Mouse (Mus musculus): Measurements from ENCODE around the gene Olfr690. TPM values are rescaled to one million over a fixed set of nuclear protein-coding genes. Genes with fewer than 3 reads are reported as not detected.
A peak's percentile ranks its signal among the peaks of the same experiment; 100 is the strongest.
"Not testable (repeated sequence)": the region's sequence is repeated elsewhere in the genome, so short reads cannot be mapped to it uniquely, and the experiment has no call there.

Gene Olfr690
- polyA plus RNA-seq (2015; fragmentation: Nextera tagmentation; extraction: Ambion mirVana) = not detected in 2 replicates

- H3K4me3 ChIP-seq = no peak within 1 kb of the TSS
- H3K4me2 ChIP-seq = no peak within 1 kb of the TSS
- H3K9me3 ChIP-seq = no peaks in the 10 kb centered on the region
- H3K36me3 ChIP-seq (replicated peaks) = no peaks in the 10 kb centered on the region
- H3K4me1 ChIP-seq = no peaks in the 10 kb centered on the region
- H3K27ac ChIP-seq = no peak within 1 kb of the TSS
- ATAC-seq (replicated peaks) = no peak
- 70% methylated on average over 1 of the region's 1 CpGs for WGBS
- no peak within 1 kb of the TSS for H3K9ac ChIP-seq
- no peaks in the 10 kb centered on the region for H3K27me3 ChIP-seq (replicated peaks)
Observed at GRCm38 (mm10) chr7:105334004-105334403, at the start of gene Olfr690. Gene Olfr690 (minus strand): TSS chr7:105334104.

GRCm38 (mm10) chr7:105380329-105380728 lies 46.4 kb upstream of the Olfr690 start:
- Histone ChIP-seq H3K9me3 (no peaks in the 10 kb centered on the region), H3K36me3 (replicated peaks) (peaks cover 64% of the 10 kb centered on the region), H3K4me2 (no peak overlapping the region), H3K9ac (no peak overlapping the region), H3K27ac (no peak overlapping the region), H3K27me3 (replicated peaks) (no peaks in the 10 kb centered on the region), H3K4me1 (no peaks in the 10 kb centered on the region), H3K4me3 (no peak overlapping the region)
- no peak for ATAC-seq (replicated peaks)
- WGBS = 93% methylated on average over 3 of the region's 3 CpGs

- no peak within 1 kb of the TSS for H3K9ac ChIP-seq
- no peak within 1 kb of the TSS for H3K4me3 ChIP-seq
- peaks cover 36% of the 10 kb centered on the region for H3K36me3 ChIP-seq (replicated peaks)
- H3K27ac ChIP-seq = no peak within 1 kb of the TSS
- H3K4me2 ChIP-seq = no peak within 1 kb of the TSS
- no peaks in the 10 kb centered on the region for H3K4me1 ChIP-seq
- no peak for ATAC-seq (replicated peaks)
- no peaks in the 10 kb centered on the region for H3K9me3 ChIP-seq
- 81% methylated on average over 1 of the region's 1 CpGs for WGBS
- H3K27me3 ChIP-seq (replicated peaks) = no peaks in the 10 kb centered on the region
Observed at GRCm38 (mm10) chr7:105374866-105375265, 41.0 kb upstream of the Olfr690 start, which contains the start of gene Gm5901. Gene Gm5901 (plus strand): TSS chr7:105375038.

GRCm38 (mm10) chr7:105373976-105374375 lies 40.1 kb upstream of the Olfr690 start:
- Histone ChIP-seq H3K9ac (no peak overlapping the region), H3K4me3 (no peak overlapping the region), H3K27ac (no peak overlapping the region), H3K4me1 (no peaks in the 10 kb centered on the region), H3K9me3 (no peaks in the 10 kb centered on the region), H3K27me3 (replicated peaks) (no peaks in the 10 kb centered on the region), H3K4me2 (no peak overlapping the region), H3K36me3 (replicated peaks) (peaks cover 28% of the 10 kb centered on the region)
- 97% methylated on average over 3 of the region's 3 CpGs for WGBS
- no peak for ATAC-seq (replicated peaks)

- H3K27ac ChIP-seq = no peak overlapping the region
- no peak overlapping the region for H3K4me2 ChIP-seq
- ATAC-seq (replicated peaks) = no peak
- no peak overlapping the region for H3K9ac ChIP-seq
- no peaks in the 10 kb centered on the region for H3K9me3 ChIP-seq
- H3K4me3 ChIP-seq = no peak overlapping the region
- no peaks in the 10 kb centered on the region for H3K27me3 ChIP-seq (replicated peaks)
- 93% methylated on average over 4 of the region's 4 CpGs for WGBS
- H3K4me1 ChIP-seq = no peaks in the 10 kb centered on the region
- H3K36me3 ChIP-seq (replicated peaks) = peaks cover 23% of the 10 kb centered on the region
Observed at GRCm38 (mm10) chr7:105373509-105373908, 39.6 kb upstream of the Olfr690 start.

GRCm38 (mm10) chr7:105372912-105373311 lies 39.0 kb upstream of the Olfr690 start:
- ATAC-seq (replicated peaks) = no peak
- Histone ChIP-seq H3K36me3 (replicated peaks) (peaks cover 18% of the 10 kb centered on the region), H3K9ac (no peak overlapping the region), H3K4me1 (no peaks in the 10 kb centered on the region), H3K9me3 (no peaks in the 10 kb centered on the region), H3K4me3 (no peak overlapping the region), H3K27me3 (replicated peaks) (no peaks in the 10 kb centered on the region), H3K27ac (no peak overlapping the region), H3K4me2 (no peak overlapping the region)
- 91% methylated on average over 1 of the region's 1 CpGs for WGBS

- Histone ChIP-seq H3K4me1 (no peaks in the 10 kb centered on the region), H3K36me3 (replicated peaks) (peaks cover 3% of the 10 kb centered on the region), H3K9ac (no peak overlapping the region), H3K4me3 (no peak overlapping the region), H3K27ac (no peak overlapping the region), H3K4me2 (no peak overlapping the region), H3K9me3 (no peaks in the 10 kb centered on the region), H3K27me3 (replicated peaks) (no peaks in the 10 kb centered on the region)
- 95% methylated on average over 4 of the region's 4 CpGs for WGBS
- ATAC-seq (replicated peaks) = no peak
Observed at GRCm38 (mm10) chr7:105368521-105368920, 34.6 kb upstream of the Olfr690 start.

GRCm38 (mm10) chr7:105367930-105368329 lies 34.0 kb upstream of the Olfr690 start, which contains the start of gene Olfr692:
Gene Olfr692 (plus strand): TSS chr7:105368230.
- H3K36me3 ChIP-seq (replicated peaks) = no peaks in the 10 kb centered on the region; the same call in none of the 2 replicates
- no peaks in the 10 kb centered on the region for H3K27me3 ChIP-seq (replicated peaks)
- H3K4me2 ChIP-seq = no peak within 1 kb of the TSS
- H3K4me1 ChIP-seq = no peaks in the 10 kb centered on the region
- no peak for ATAC-seq (replicated peaks)
- H3K27ac ChIP-seq = no peak within 1 kb of the TSS
- no peak within 1 kb of the TSS for H3K9ac ChIP-seq
- WGBS = 95% methylated on average over 1 of the region's 1 CpGs
- no peak within 1 kb of the TSS for H3K4me3 ChIP-seq
- H3K9me3 ChIP-seq = no peaks in the 10 kb centered on the region

- no peaks in the 10 kb centered on the region for H3K27me3 ChIP-seq (replicated peaks)
- H3K9ac ChIP-seq = no peak overlapping the region
- no peak overlapping the region for H3K4me3 ChIP-seq
- no peaks in the 10 kb centered on the region for H3K4me1 ChIP-seq
- no peaks in the 10 kb centered on the region for H3K9me3 ChIP-seq
- no peak for ATAC-seq (replicated peaks)
- no peak overlapping the region for H3K4me2 ChIP-seq
- WGBS = 88% methylated on average over 5 of the region's 5 CpGs
- no peak overlapping the region for H3K27ac ChIP-seq
- no peaks in the 10 kb centered on the region; the same call in 1 of the 2 replicates for H3K36me3 ChIP-seq (replicated peaks)
Observed at GRCm38 (mm10) chr7:105367268-105367667, 33.4 kb upstream of the Olfr690 start.

GRCm38 (mm10) chr7:105361713-105362112 lies 27.8 kb upstream of the Olfr690 start:
- H3K9ac ChIP-seq = no peak overlapping the region
- H3K9me3 ChIP-seq = no peaks in the 10 kb centered on the region
- no peak overlapping the region for H3K4me3 ChIP-seq
- WGBS = 86% methylated on average over 2 of the region's 2 CpGs
- no peak for ATAC-seq (replicated peaks)
- H3K4me2 ChIP-seq = no peak overlapping the region
- H3K4me1 ChIP-seq = no peaks in the 10 kb centered on the region
- no peak overlapping the region for H3K27ac ChIP-seq
- no peaks in the 10 kb centered on the region for H3K27me3 ChIP-seq (replicated peaks)
- no peaks in the 10 kb centered on the region for H3K36me3 ChIP-seq (replicated peaks)

GRCm38 (mm10) chr7:105356487-105356886 lies 22.6 kb upstream of the Olfr690 start:
- not testable (repeated sequence) for H3K4me1 ChIP-seq; H3K9ac ChIP-seq; H3K27me3 ChIP-seq (replicated peaks); H3K9me3 ChIP-seq; H3K4me2 ChIP-seq; H3K4me3 ChIP-seq; H3K27ac ChIP-seq; H3K36me3 ChIP-seq (replicated peaks)
- ATAC-seq (replicated peaks) = peak; percentile 80; the same call in 1 of the 2 replicates
- 96% methylated on average over 1 of the region's 2 CpGs for WGBS

GRCm38 (mm10) chr7:105356064-105356463 lies 22.2 kb upstream of the Olfr690 start:
- not testable (repeated sequence) for H3K9me3 ChIP-seq; H3K9ac ChIP-seq; H3K36me3 ChIP-seq (replicated peaks); H3K4me3 ChIP-seq; H3K27ac ChIP-seq; H3K4me2 ChIP-seq; H3K4me1 ChIP-seq; ATAC-seq (replicated peaks); H3K27me3 ChIP-seq (replicated peaks)
- WGBS = no CpG with 5 or more reads among the region's 5 CpGs

GRCm38 (mm10) chr7:105342752-105343151 lies 8.8 kb upstream of the Olfr690 start:
- Histone ChIP-seq H3K9me3 (no peaks in the 10 kb centered on the region), H3K36me3 (replicated peaks) (no peaks in the 10 kb centered on the region), H3K9ac (no peak overlapping the region), H3K4me1 (no peaks in the 10 kb centered on the region), H3K27me3 (replicated peaks) (no peaks in the 10 kb centered on the region), H3K27ac (no peak overlapping the region), H3K4me3 (no peak overlapping the region), H3K4me2 (no peak overlapping the region)
- 52% methylated on average over 2 of the region's 2 CpGs for WGBS
- ATAC-seq (replicated peaks) = peak; percentile 75
